Mouse (Mus musculus) T-helper 1 cell (primary cell): ENCODE data around the gene Vmn2r89.
"Not testable (repeated sequence)": the region's sequence is repeated elsewhere in the genome, so short reads cannot be mapped to it uniquely, and the experiment has no call there.

Source experiments
- in situ Hi-C: fragments of 300-600 bp; cut with MboI, MseI; formaldehyde crosslinking; loops from one replicate; pipeline ENCODE4 v1.15.1; 2025; ENCODE audit warnings: high pct_unique_total_duplicates

Gene Vmn2r89

DNA sequence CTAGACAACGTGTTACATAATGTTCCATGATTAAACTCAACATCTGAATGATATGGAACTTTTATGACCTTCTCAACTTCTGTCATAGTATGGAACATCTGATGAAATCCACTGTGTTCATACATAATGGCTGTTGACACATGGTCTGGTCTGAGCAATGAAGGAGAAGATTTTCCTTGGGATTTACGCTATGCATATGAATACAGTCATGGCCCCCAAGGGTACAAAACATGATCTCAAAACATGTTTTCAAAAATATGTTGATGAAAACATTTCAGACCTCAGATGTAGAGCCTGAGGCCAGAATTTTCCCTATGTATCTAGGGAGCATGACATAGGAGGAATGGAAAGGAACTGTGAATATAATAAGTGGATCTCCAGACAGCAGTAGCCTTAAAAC, at the start of gene Vmn2r89:
Gene Vmn2r89 (plus strand): TSS at position 301 of the 400 bp plus-strand sequence.
- in situ Hi-C loops, result not testable (repeated sequence)

DNA sequence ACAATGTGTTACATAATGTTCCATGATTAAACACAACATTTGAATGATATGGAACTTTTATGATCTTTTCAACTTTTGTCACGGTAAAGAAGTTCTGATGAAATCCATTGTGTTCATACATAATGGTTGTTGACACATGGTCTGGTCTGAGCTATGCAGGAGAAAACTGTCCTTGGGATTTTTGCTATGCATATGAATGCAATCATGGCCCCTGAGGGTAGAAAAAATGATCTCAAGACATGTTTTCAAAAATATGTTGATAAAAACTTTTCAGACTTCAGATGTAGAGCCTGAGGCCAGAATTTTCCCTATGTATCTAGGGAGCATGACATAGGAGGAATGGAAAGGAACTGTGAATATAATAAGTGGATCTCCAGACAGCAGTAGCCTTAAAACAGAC, 41.1 kb upstream of the Vmn2r89 start, which contains the start of gene Vmn2r88:
Gene Vmn2r88 (plus strand): TSS at position 301 of the 400 bp plus-strand sequence.
- in situ Hi-C loops, result no loop called here

DNA sequence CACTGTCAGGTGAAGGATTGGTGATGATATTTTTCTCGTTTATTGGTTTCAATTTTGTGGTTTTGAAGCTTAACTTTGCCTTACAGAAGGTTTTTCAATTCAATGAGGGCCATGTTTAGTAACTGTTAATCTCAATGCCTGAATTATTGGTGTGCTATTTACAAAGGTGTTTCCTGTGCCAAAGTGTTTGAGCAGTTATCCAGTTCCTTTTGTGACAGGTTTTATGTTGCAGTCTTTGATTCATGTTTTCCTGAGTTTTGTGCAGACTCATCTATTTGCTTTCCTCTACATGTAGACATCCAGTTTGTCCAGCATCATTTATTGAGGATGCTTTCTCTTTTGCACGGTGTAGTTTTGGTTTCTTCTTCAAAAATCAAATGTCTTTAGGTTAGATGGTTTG, 27.8 kb upstream of the Vmn2r89 start:
- in situ Hi-C loops, result no loop called here

DNA sequence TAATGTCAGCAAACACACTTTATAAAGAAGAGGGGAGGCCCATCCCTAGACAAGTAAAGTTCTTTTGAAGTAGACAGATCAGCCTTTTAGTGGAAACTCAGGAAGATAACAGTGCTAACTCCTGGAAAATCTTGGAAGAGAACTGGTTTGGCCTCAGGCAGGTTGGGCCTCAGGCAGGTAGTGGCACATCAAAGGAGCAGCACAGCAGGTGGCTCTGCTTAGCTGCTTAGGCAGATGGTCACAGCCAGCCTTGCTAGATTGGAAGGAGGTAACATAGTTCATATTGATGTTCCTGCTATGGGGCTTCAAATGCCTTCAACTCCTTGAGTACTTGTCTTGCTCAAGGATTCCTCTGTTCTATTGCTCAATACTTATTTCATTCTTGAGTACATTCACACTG, 21.5 kb upstream of the Vmn2r89 start:
- in situ Hi-C loops, result loop anchor here (5.0 kb wide), 1 partner anchor 48 kb away; no protein-coding TSS in a partner anchor

DNA sequence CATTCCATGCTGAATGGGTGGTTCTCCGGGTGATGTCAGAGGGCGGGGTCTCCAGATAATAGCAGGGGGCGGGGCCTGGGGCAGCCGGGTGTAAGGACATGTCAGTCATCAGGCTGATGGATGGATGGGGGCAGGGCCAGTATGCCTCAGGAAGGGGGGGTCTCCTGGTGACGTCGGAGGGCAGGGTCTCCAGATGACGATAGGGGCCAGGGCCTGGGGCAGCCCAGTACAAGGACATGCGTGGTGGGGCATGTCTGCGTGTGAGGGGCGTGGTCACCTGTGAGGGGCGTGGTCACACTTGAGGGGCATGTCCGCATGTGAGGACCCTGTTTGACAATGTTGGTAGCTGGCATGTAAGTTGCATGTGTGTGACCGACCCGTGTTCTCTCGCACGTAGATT, 17.1 kb upstream of the Vmn2r89 start:
- in situ Hi-C loops, result loop anchor here (5.0 kb wide), 1 partner anchor 52 kb away; no protein-coding TSS in a partner anchor

DNA sequence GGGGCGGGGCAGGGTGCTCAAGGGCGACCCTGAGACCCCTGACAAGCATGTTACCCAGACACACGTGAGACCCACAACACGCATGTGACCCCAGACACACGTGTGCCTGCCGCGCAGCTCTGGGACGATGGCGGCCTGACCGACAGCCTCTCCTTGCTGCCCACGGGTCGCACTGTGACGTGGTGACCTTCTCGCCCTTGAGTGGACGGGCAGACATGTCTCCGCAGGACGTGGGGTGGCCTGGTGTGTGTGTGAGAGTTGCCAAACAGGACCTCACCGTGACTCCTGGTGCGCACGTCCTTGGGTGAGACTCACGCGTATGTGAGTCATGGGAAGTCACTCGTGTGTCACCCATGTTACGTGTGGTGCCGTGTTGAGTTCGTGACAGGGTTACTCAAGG, 16.6 kb upstream of the Vmn2r89 start:
- in situ Hi-C loops, result no loop called here

DNA sequence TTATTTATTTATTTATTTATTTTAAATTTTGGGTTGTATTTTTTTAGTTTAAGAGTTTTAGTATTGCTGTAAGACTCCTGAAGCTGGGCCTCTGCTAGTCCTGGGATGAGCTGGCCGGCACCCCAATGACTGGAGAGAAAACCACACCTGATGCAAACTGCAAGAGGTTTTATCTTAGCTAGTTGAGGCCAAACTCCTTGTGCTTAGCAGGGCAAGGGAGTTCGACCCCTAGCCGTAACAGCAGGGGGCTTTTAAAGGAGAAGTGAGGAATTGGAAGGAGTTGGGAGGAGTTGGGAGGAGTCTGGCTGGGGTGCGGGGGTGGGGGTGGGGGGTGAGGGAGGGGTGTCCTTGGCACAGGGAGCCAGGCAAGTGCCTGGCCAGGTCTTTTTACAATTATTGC, 12.7 kb upstream of the Vmn2r89 start:
- in situ Hi-C loops, result no loop called here

DNA sequence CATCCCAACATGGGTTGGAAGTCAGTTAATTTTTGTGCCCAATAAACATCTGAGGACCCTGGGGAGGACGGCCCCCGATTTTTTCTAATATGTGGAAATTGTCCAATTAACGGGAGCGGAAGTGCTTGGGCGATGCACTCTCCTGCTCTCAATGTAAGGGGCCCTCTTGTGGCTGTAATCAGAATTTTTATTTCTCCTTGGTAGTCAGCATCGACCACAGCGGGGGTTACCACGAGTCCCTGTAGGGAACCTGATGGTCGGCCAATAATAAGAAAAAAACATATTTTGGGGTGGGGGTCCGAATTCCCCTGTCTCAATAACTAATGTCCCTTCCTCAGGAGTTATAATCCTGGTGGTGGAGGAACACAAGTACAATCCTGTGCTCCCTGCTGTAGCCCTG, 28.6 kb downstream of the Vmn2r89 start:
- in situ Hi-C loops, result not testable (repeated sequence)

DNA sequence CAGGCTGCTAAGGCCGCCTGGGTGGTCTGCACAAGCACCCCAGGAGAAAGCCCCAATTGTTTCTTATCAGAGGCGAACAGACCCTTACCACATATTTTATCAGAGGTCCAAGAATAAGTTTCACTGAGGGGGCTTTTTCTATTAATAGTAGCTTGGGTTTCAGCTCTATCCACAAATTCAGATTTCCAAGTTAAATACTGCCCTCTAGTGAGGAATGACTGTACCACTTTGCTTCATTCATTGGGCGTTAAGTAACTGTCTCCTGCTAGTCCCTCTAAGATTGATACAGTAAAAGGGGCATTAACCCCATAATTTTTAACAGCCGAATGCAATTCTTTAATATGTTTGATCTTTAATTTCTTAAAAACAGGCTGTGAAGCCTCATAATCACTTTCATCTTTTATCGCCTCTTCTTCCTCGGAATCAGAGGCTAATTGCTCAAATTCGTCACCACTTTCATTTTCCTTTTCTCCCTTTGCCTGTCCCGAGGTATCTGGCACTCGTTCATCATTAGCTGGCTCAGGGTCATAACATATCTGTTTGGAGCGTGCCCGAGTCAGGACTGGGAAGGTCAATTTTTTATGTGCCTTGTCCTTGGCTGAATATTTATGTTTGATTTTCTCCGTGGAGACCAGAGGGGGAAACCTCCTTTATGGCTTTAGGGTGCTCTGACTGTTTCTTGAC, 29.8 kb downstream of the Vmn2r89 start:
- in situ Hi-C loops, result not testable (repeated sequence)

DNA sequence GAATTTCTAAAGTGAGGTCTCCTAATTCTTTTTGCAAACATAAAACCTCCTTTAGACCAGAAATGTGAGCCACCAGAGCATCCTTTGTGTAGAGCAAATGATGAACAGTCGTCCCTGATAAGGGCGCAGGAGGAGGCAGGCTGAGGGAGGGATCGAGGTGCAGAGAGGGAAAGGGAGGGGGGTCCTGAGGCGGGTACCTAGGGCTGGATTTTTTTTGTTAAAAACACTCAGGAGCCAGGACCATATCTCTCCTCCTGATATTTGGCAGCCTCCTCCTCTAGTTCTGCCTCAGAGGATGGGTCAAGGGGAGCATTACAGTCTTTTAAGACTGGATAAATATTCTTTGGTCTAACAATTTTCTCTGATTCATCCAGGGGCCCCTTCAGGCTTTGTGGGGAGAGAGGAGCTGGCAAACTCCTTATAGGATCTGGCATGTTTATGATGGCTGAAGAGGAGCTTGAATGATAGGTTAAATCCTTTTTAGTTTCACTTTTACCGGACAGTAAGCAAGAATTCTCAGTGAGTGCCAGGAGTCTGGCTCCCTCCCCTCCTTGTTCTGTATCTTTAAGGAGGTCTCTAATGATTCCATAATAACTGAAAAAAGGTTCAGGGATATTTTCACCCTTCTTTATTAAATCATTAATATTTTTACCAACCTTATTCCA, 30.5 kb downstream of the Vmn2r89 start:
- in situ Hi-C loops, result no loop called here

DNA sequence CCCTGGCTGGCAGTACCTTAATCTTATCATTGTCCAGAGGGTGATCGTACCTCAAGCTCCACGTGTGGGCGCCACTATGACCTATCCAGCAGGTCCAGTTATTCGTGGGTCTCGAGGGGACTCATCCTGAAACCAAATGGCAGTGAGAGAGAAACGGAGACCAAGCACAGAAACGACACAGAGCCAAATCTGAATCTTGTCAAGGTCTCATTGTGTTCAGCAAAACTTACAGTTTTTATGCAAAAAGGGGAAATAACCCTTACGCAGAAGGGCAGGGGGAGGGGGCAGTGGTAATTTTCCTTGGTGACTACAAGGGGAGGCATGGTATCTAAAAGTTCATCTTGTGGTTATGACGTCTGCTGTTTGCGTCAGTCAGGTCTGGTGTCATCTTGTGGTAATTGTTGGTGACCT, 31.3 kb downstream of the Vmn2r89 start:
- in situ Hi-C loops, result not testable (repeated sequence)

DNA sequence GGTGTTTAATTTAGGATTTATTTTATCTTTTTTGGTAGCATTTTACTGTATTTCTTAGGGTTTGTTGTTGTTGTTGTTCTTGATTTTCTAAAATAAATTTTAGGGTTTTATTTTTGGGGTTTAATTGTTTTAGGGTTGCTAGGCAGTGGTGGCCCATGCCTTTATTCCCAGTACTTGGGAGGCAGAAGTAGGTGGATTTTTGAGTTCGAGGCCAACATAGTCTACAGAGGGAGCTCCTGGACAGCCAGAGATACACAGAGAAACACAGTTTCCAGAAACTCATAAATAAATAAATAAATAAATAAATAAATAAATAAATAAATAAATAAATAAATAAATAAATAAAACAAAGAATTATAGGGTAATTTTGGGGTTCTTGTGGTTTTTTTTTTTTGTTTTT, 32.0 kb downstream of the Vmn2r89 start:
- in situ Hi-C loops, result no loop called here

DNA sequence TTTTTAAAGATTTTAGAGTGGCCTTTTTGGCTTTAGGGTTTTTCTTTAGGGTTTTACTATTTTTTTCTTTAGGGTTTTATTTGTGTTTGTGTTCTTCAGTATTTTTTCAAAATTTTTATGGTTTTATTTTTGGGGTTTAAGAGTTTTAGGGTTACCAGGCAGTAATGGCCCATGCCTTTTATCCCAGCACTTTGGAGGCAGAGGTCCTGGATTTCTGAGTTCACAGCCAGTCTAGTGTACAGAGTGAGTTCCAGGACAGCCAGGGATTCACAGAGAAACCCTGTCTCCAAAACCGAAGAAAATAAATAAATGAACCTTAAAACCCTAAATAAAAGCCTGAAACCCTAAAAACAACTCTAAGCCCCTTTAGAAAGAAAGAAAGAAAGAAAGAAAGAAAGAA, 34.5 kb downstream of the Vmn2r89 start:
- in situ Hi-C loops, result no loop called here

DNA sequence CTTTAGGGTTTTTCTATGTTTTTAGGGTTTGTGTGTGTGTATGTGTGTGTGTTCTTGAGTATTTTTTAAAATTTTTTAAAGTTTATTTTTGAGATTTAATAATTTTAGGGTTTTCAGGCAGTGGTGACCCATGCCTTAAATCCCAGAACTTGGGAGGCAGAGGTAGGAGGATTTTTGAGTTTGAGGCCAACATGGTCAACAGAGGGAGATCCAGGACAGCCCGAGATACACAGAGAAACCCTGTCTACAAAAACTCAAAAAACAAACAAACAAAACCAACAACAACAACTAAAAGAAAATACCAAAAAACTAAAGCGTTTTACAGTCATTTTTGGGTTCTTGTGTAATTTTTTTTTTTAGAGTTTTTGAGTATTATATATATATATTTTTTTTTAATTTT, 44.1 kb downstream of the Vmn2r89 start:
- in situ Hi-C loops, result no loop called here

DNA sequence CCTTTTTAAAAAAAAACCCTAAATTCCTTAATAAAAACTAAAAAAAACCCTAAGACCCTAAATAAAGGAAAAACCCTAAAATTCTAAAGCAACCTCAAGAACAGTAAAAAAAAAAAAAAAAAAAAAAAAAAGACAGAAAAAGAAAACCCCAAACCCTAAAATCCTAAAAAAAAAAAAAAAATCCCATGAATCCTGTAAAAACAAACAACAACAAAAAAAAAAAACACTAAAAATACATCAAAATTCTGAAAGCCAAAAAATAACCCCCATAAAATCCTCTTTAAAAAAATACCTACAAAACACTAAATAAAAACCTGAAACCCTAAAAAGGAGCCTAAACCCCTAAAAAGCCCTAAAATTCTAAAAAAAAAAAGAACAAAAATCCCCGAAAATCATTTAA, 45.3 kb downstream of the Vmn2r89 start:
- in situ Hi-C loops, result no loop called here

DNA sequence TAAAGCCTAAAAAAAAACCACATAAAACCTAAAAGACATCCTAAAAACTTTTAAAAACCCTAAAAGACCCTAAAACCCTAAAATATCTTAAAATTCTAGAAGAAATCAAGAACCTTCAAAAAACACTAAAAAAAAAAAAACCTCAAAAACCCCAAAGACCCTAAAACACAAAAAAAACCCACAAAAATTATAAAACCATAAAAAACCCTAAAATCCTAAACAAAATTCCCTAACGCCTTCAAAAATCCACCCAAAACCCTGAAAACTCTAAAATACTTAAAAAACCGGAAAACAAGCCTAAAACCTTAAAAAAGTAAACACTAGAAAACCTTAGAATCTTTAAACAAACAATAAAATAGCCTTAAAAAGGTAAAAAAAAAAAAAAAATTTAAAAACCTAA, 46.3 kb downstream of the Vmn2r89 start:
- in situ Hi-C loops, result no loop called here

DNA sequence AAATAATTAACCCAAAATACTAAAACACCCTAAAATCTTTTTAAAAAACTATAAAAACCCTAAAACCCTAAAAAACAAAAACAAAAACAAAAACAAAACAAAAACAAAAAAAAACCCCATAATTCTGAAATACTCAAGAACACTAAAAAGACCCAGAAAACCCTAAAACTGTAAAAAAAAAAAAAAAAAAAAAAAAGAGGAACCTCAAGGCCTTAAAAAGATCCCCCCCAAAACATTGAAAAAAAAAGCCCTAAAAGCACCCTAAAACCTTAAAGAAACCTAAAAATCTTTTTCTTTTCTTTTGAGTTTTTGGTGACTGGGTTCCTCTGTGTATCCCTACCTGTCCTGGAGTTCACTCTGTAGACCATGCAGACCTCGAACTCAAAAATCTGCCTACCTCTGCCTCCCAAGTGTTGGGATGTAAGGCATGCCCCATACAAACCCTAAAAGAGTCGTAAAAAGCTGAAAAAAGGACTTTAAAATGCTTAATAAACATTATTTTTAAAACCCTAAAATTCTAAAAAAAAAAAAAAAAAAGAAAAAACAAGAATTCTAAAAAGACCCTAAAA, 48.1 kb downstream of the Vmn2r89 start:
- in situ Hi-C loops, result no loop called here

DNA sequence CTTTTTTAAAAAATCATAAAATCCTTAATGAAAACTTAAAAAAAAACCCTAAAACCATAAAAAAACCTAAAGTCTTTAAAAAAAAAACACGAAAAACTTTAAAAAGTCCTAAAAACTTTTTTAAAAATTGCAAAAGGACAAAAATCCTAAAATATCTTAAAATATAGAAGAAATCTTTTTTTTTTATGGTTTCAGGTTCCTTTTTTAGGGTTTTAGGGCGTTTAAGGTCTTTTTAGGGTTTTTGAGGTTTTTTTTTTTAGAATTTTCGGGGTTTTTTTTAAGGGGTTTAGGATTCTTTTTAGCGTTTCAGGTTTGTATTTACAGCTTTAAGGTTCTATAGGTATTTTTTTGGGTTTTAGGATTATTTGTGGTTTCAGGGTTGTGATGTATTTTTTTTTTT, 48.8 kb downstream of the Vmn2r89 start:
- in situ Hi-C loops, result no loop called here

DNA sequence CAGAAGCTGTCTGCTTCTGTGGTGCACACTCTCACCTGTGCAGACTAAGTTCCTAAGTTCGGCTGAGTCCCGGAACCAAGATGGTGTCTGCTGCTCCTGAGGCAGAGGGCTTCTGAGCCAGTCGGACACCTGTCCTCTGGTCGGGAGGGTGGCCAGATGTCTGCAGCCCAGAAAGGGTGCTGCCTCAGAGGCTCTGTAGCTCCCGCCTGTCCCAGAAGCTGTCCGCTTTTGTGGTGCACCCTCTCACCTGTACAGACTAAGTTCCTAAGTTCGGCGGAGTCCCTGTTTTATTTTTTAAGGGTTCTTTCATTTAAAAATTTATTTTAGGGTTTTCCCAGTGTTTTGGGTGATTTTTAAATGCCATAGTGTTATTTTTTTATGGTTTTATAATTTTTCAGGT, 55.8 kb downstream of the Vmn2r89 start:
- in situ Hi-C loops, result no loop called here
